Mouse (Mus musculus): ENCODE results near the gene Aip.
"Not testable (repeated sequence)": the region's sequence is repeated elsewhere in the genome, so short reads cannot be mapped to it uniquely, and the experiment has no call there.

GRCm38 (mm10) chr19:4121896-4122295 lies 3.8 kb downstream of the Aip start:
- TF ChIP-seq CHD2 (IDR thresholded peaks at IDR 0.05; ENCODE audit: low read depth, low read length); ZC3H11A (IDR thresholded peaks at IDR 0.05; ENCODE audit: borderline replicate concordance, low read depth, low read length); ZNF384 (IDR thresholded peaks at IDR 0.05; ENCODE audit: low read depth, low read length); HCFC1 (IDR thresholded peaks at IDR 0.05; ENCODE audit: borderline replicate concordance, insufficient read depth, low read length); MAFK (IDR thresholded peaks at IDR 0.05; ENCODE audit: insufficient read depth, low read depth, low read length): not testable (repeated sequence)
